Mouse (Mus musculus) brown adipose tissue, adult 24 weeks (tissue): ENCODE data around the gene Pdp2. TPM values are rescaled to one million over a fixed set of nuclear protein-coding genes. Genes with fewer than 3 reads are reported as not detected.

Experiments
- H3K27ac ChIP-seq: fragments of 200-500 bp; replicated peaks from 2 replicates; pipeline ENCODE4 v1.5.1; 2012; ENCODE audit warnings: low read depth, mild to moderate bottlenecking, low read length
- H3K4me1 ChIP-seq: fragments of 200-500 bp; 2 replicates; pipeline ENCODE4 v1.6.1; 2012; ENCODE audit warnings: low read length, mixed read lengths; ENCODE audit not compliant: control insufficient read depth, insufficient read depth, insufficient read length
- H3K4me3 ChIP-seq: fragments of 200-500 bp; 2 replicates; pipeline ENCODE4 v1.5.1; 2012; ENCODE audit warnings: low read depth, mild to moderate bottlenecking, low read length, moderate library complexity; ENCODE audit not compliant: insufficient read depth
- polyA plus RNA-seq: library from polyadenylated mRNA; stranded (reverse); fragments of >200 nt; gene quantifications from 2 replicates; pipeline ENCODE4 v1.2.4, GENCODE M21; 2012; ENCODE audit not compliant: missing spikeins, insufficient read depth, insufficient read length

The Pdp2 gene
- polyA plus RNA-seq, 1 experiment: 36.2 TPM

DNA sequence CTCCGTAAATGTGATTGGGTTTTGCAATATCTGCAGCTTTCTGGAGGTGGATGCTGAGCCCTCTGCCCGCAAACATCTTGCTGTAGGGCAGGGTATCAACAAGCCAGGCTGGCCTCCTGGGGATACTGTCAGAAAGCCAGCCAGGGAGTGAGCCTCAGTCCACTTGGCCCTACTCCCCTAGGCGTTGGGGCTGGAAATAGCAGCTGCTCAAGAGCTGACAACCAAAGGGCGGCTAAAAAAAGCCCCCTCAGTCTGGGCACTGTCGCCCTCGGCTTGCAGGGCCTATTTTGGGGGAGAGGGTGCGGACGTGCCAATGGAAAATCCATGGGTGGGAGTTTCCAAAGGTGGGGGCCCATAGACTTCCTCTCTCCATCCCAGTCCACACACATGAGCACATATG is 18.0 kb downstream of the Pdp2 start:
- H3K27ac ChIP-seq: no peak overlapping the region
- no peak overlapping the region for H3K4me3 ChIP-seq
- H3K4me1 ChIP-seq: no peaks in the 10 kb centered on the region

- H3K4me1 ChIP-seq: no peaks in the 10 kb centered on the region
- no peak overlapping the region for H3K4me3 ChIP-seq
- no peak overlapping the region for H3K27ac ChIP-seq
Observed at GRCm38 (mm10) chr8:104610185-104610766, 19.0 kb downstream of the Pdp2 start.

DNA sequence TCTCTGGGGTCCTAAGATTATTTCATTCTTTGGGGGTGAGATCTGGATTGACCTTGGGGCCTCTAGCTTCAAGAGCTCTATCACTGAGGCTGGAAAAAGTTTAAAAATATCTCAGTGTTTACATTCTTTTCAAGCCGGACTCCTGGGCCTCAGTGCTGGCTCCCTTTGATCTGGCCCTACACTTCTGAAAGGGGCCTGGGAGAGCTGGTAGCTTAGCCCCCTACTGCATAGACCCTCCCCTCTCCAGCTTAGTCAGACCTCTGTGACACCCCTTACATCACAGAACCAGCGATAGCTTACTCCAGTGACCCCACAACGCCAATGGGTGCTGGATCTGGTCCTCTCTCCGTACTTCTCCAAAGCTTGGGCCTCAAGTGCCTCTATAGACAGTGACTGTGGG is 20.4 kb downstream of the Pdp2 start:
- H3K27ac ChIP-seq: no peak overlapping the region
- no peaks in the 10 kb centered on the region for H3K4me1 ChIP-seq
- no peak overlapping the region for H3K4me3 ChIP-seq

- Histone ChIP-seq H3K4me1 (no peaks in the 10 kb centered on the region), H3K27ac (no peak overlapping the region), H3K4me3 (no peak overlapping the region)
Observed at GRCm38 (mm10) chr8:104613119-104613518, 21.9 kb downstream of the Pdp2 start.

DNA sequence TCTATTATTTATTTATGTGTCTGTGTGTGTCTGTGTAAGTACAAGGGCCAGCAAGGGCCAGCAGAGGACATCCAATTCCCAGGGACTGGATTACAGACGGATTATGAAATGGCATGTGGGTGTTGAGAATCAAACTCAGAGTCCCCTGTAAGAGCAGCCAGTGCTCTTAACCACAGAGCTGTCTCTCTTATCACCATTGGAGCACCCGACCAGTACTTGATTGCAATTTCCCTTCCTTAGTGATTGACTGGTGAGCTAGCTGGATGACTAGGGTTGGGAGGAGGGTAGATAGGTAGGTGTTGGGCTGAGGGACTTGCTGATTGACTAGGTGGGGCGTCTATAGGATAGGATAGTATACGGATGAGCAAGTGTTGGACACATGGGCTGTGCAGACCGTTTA is 29.5 kb downstream of the Pdp2 start:
- Histone ChIP-seq H3K4me1 (no peaks in the 10 kb centered on the region), H3K27ac (no peak overlapping the region), H3K4me3 (no peak overlapping the region)

GRCm38 (mm10) chr8:104624161-104624560 is 32.9 kb downstream of the Pdp2 start, which contains the start of gene Cdh16:
Cdh16 (minus strand) TSS chr8:104624396.
- Histone ChIP-seq H3K4me1 (peaks cover 3% of the 10 kb centered on the region; the same call in 1 of the 2 replicates), H3K4me3 (no peak within 1 kb of the TSS), H3K27ac (no peak within 1 kb of the TSS)

- Histone ChIP-seq H3K4me3 (no peak overlapping the region), H3K27ac (no peak overlapping the region), H3K4me1 (peaks cover 14% of the 10 kb centered on the region; the same call in 1 of the 2 replicates)
Observed at GRCm38 (mm10) chr8:104627065-104627740, 36.0 kb downstream of the Pdp2 start.

- Histone ChIP-seq H3K27ac (no peak overlapping the region), H3K4me3 (no peak overlapping the region)
Observed at GRCm38 (mm10) chr8:104628402-104628801, 37.2 kb downstream of the Pdp2 start.

GRCm38 (mm10) chr8:104629306-104630110 is 38.3 kb downstream of the Pdp2 start:
- Histone ChIP-seq H3K4me1 (peaks cover 14% of the 10 kb centered on the region; the same call in 1 of the 2 replicates), H3K4me3 (peak overlapping the region; percentile 50; the same call in 1 of the 2 replicates), H3K27ac (0 out of 2 replicates have a peak overlapping the region, but pooled peaks have one; percentile 1)

More at GRCm38 (mm10) chr8:104628402-104628801, 37.2 kb downstream of the Pdp2 start:
- H3K4me1 ChIP-seq: peaks cover 14% of the 10 kb centered on the region; the same call in 1 of the 2 replicates

- H3K4me3 ChIP-seq: peak overlapping the region; percentile 50
- H3K27ac ChIP-seq: 0 out of 2 replicates have a peak overlapping the region, but pooled peaks have one; percentile 1
- H3K4me1 ChIP-seq: peaks cover 14% of the 10 kb centered on the region; the same call in 1 of the 2 replicates
Observed at GRCm38 (mm10) chr8:104630111-104630479, 38.8 kb downstream of the Pdp2 start.

GRCm38 (mm10) chr8:104630574-104630973 is 39.3 kb downstream of the Pdp2 start:
- Histone ChIP-seq H3K4me3 (peak overlapping the region; percentile 50), H3K4me1 (peaks cover 14% of the 10 kb centered on the region; the same call in 1 of the 2 replicates), H3K27ac (no peak overlapping the region)

DNA sequence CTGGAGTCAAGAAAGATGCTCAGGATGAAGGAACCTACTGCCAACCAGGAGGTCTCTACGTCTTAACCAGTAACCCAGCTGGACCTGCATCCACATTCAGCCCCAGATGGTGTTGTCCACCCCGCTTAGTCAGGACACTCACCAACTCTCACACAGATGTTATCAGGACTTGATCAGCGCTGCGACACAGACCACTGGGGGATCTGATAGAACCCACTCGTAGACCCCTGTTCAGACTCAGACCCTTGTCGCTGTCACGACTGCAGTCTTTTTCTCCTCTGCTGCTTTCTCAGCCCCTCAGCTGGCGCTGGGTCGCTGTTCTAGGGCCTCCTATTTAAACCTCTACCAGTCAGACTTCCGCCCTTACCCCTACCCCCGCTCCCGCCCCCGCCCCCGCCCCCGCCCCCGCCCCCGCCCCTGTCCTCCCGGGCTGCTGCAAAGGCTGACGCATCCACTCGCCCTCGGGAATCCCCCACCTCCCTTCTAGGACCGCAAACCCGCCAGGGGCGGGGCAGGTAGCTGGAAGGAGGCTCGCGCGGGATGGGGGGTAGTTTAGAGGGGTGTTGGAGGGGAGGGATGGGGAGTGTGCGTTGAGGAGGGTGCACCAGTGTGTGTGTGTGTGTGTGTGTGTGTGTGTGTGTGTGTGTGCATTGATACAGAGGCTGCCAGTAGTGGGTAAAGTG is 39.9 kb downstream of the Pdp2 start, which contains the start of gene Rrad:
Gene Rrad, minus strand, starts transcription at position 347 of the 683 bp plus-strand sequence.
- H3K4me1 ChIP-seq: peaks cover 14% of the 10 kb centered on the region; the same call in 1 of the 2 replicates

GRCm38 (mm10) chr8:104631975-104632374 is 40.7 kb downstream of the Pdp2 start:
- Histone ChIP-seq H3K4me1 (peaks cover 14% of the 10 kb centered on the region; the same call in 1 of the 2 replicates), H3K27ac (no peak overlapping the region), H3K4me3 (no peak overlapping the region)

More for the DNA sequence above, 39.9 kb downstream of the Pdp2 start, which contains the start of gene Rrad:
- Histone ChIP-seq H3K27ac (no peak within 1 kb of the TSS), H3K4me3 (peak within 1 kb of the TSS; percentile 50)

DNA sequence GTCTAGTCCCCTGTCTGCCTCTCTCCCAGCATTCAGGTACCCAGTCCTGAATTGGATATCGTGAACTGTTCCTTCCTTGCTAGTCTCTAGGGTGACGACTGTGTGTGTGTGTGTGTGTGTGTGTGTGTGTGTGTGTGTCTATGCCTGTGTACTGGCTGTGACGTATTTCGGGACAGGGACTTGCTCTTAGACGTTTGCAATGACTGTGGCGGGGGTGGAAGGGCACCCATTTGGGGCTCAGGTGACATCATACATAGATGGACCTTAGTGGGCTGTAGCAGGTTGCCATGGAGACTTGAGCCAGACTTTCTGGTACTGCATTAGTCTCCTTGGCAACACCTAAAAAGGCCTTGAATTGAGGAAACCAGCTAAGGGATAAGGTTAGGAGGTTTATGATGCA is 41.2 kb downstream of the Pdp2 start:
- Histone ChIP-seq H3K4me3 (no peak overlapping the region), H3K27ac (no peak overlapping the region), H3K4me1 (peaks cover 18% of the 10 kb centered on the region; the same call in 1 of the 2 replicates)
